Mouse (Mus musculus) MEL-GATA-1-ER (cell line): ENCODE measurements at regions not wholly inside any gene's neighbourhood (a gene's known extent, or its start where the extent isn't known, plus 50 kb on each side); places are given as distances from the start of the nearest gene placed in this dataset.
A peak's percentile ranks its signal among the peaks of the same experiment; 100 is the strongest.

ENCODE experiments used
- DNase-seq: peaks from one replicate; pipeline ENCODE4 v3.0.0-alpha.2; 2012; ENCODE audit warnings: low read depth; ENCODE audit errors: extremely low read depth

DNA sequence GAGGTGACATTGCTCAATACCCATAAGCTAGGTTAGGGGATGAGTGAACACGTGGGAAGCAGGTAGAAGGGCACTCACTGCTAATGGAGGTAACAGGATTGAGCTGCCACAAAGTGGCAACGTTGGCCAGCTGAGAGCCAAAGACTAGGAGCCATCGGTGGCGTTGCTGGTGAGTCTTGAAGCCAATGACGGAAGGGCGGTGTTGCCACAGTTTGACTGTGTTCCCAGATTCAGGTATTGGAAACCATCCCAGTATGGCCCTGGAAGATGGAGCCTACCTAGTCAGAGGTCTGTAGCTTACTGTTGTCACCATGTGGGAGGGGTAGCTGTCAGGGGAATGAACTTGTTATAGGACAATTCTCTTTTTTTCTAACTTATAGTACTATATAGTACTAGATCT lies 158.4 kb downstream of the Ly86 start:
- no peak for DNase-seq

DNA sequence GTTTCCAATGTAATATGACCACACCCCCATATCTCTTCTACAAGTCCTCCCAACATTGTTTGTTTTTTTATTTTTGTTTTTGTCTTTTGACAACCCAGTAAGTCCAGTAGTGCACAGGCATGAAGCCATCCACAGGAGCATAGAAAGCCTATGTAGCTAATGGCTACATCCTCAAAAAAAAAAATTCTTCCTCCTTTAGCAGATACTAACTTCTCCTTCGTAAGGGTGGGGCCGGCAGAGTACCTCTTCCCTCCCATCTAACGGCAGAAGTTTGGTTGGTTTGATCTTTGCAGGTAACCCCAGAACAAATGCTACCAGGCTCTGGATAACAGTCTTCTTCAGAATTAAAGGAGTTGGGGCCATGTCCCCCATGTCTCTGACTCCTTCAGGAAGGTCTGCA lies 158.9 kb downstream of the Ly86 start:
- no peak for DNase-seq

DNA sequence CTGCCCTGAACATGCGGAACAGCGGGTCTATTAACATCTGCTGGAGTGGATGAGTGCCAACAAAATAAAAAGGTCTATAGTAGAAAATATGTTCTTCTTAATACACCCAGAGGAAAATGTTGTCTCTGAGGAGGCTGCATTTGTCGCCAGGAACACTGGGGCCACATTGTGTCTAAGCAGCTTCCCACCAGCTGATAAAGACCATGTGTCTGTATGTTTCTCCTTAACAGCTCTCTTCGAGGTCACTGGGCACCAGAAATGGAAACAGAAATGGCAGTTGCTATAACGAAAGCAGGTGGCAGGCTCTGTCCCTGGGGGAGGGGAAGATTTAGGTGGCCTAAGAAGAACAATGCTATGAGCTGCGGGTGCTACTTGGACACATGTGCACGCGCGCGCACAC lies 159.4 kb downstream of the Ly86 start:
- no peak for DNase-seq

DNA sequence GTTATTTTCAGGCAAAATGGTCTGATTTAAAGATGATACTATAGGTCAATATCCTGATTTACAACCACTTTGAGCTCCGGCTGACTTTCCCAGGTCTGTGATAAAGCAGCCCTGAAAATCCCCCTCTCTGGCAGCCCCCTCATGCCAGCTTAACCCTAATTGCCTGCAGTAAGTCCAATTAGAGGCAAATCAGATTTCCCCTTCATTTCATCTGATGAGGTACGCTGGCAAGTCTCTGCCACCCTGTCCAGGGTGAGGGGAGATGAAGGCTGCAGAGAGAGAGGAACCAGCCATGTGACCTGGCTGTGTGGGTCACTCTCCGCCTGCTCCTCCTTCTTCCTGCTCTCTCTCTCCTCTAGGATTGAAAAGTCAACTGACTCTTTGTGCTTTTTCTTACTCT lies 160.6 kb downstream of the Ly86 start:
- DNase-seq, result no peak

DNA sequence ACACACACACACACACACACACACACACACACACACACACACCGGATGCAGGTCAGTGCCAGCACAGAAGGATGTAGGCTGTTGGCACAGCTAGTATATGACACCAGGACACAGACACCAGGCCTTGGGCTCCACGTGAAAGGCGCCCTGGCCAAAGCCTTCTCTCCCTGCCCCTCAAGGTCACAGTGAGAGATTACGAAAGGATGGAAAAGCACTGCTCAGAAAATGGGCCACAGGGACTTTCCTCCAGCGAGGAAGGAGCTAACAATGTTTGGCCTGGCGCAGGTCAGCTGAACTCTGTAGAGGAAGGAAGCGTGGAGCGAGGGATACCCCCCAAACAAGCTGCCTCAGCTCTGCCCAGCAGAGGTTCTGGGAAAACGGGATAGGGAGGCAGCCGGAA lies 161.0 kb downstream of the Ly86 start:
- no peak for DNase-seq

DNA sequence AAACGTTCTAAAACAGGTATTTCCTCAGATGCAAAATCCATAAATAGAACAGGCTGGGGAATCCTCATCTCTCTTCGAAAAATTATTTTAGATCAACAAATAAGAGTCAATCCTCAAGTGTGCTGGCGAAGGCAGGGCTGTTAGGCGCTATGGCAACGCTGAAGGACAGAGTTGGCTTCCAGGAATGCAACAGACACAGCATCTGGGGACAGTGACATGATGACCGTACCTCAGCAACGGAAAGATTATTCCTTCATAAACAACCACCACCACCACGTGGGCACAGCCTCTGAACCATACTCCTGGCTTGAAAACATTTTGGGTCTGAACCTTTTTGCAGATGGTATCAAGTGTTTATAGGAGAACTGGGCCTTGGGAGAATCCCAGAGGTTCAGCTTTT lies 161.7 kb downstream of the Ly86 start:
- no peak for DNase-seq

DNA sequence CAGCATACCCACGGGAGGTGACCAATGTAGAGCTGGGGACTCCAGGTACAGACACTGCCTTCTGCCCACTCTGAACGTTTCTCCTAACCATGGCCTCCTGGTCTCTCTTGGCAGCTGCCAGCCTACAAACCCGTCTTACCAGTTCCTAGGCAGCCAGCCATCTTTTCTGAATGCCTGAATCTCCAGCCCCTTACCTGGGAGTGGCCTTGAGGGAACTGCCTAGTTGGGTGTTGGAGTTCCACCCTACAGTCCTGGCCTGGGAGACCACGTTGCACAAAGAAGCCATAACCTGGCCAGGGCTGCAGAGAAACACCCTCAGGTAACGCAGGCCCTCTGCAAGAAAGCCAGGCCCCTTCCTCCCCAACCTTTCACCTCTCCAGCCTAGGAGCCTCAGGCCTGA lies 162.1 kb downstream of the Ly86 start:
- no peak for DNase-seq

DNA sequence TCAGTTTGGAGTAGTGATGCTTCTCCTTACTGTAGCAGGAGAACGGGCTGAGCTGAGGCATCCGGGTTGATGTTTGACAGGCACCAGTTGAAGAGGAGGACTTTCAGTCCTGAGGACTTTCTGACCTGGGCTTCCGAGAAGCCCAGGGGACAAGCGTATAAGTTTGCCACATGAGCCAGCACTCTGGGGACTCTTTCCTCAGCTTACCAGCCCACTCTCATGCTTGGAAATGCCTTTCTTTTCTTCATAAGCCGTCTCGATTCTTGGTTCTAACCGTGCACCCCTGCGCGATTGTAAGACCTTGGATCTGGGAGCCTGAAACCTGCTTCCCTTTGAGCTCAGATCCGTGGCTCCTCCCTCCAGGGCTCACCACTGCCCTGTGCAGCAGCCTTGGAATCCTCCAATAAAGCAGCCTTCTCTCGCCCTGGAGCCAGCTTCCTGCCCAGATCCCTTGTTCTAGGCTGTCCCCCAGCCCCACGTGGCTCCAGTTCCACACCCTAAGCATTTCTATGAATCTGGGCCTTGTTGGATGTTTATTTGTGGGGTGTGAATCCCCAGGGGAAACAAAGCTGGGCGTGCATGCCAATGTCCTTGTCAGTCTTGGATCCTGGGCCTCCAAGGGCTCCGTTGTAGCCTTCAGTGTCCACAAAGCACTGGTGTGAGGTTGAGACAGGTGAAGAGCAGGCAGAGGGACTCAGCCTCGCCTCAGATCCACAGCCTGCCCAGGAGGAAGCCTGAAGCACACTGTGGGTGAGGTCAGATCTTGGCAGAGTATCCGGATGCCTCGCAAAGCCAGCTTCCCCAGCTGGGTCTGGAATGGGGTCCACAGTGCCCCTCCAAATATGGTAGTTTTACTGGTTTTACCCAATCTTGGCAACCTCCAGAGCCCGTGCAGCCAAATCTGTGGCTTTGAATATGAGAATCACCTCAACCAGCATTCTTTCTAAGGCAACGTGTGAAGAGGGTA lies 163.7 kb downstream of the Ly86 start:
- DNase-seq, result peak; percentile 9

DNA sequence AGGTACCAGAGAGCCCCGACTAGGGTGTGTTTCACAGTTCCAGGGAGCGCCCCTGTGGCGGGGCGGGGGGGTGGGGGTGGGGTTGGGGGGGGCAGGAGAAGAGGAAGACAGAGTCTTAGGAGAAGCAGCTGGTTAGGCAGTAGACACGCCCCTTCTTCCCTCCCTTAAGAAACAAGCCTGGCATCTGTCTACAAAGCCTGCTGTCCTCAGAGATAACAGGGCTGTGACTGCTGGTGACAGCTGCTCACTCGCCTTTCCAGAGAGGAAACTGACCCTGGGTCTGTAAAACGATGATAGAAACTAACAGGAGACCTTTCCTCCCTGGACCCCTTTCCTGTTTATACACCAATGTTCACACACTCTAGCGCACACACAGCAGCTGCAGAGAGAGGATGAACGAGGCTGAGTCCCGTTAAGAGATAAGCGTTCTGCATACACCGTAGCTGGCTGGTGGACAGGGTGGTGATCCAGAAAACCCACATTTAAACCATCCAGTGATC lies 164.4 kb downstream of the Ly86 start:
- peak; percentile 96 for DNase-seq

DNA sequence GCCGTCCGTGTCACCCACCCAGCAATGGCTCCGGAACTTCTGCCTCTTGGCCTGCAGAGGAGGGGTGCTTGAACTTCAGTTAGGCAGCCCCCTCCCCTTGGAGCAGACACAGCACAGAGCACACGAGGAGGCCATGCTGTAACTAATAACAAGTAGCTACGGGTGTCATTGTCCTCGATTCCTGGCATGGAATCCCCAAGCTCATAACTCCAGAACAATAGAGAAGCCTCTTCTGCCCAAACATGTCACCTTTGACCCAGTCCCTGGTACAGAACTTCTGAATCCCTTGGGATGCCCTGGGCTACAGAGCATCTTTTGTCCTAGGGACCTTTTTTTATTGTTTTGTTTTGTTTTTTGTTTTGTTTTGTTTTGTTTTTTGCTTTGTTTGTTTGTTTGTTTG lies 165.5 kb downstream of the Ly86 start:
- DNase-seq, result no peak

DNA sequence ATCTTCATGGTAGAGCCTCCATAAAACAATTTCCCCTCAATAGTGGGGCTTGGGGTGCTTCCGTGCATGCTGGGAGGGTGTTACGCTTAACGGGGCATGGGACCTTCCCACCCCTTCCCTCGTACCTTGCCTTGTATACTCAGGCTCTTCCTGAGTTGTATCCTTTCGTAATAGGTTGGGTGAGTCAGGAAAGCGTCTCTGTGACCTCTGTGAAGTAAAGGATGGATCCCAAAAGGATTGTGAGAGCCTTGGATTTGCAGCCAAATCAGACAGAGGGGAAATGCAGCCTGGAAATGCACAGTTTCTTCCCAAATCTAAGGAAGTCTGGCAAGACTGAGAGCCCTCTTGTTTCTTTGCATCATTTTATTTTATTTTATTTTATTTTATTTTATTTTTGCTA lies 166.0 kb downstream of the Ly86 start:
- no peak for DNase-seq

DNA sequence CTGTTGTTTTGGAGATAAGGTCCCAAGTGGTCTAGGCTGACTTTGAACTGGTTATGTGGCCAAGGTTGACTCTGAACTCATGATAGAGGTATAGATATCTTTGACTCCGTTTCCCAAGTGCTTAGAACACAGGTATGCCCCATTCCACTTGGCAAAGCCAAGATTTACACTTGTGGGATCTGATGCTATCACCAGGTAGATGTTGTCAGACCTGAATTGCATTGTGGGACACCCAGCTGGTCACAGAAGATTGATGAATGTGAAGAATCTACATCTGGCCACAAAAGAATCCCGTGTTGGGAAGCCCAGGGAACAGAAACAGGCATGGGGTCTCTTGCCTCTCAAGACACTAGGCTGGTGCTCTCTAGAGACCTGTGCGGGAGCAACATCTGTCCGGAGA lies 166.4 kb downstream of the Ly86 start:
- DNase-seq, result no peak

DNA sequence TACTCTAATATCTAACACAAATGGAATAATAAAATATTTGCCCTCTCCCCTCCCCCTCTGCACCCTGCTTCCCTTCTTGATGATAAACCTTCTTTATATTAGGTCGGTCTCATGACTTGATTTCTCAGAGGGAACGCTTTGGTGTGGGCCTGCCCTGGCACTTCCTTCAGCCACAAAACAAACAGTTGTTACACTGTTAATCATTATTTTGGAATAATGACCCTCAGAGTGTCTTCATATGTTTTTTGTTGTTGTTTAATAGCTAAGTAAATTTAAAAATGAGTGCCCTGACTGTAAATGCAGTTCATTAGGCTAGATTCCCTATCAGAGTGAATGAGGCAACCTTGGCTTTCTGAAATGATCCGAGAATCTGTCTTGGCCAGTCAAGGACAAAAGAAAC lies 167.8 kb downstream of the Ly86 start:
- DNase-seq, result no peak

DNA sequence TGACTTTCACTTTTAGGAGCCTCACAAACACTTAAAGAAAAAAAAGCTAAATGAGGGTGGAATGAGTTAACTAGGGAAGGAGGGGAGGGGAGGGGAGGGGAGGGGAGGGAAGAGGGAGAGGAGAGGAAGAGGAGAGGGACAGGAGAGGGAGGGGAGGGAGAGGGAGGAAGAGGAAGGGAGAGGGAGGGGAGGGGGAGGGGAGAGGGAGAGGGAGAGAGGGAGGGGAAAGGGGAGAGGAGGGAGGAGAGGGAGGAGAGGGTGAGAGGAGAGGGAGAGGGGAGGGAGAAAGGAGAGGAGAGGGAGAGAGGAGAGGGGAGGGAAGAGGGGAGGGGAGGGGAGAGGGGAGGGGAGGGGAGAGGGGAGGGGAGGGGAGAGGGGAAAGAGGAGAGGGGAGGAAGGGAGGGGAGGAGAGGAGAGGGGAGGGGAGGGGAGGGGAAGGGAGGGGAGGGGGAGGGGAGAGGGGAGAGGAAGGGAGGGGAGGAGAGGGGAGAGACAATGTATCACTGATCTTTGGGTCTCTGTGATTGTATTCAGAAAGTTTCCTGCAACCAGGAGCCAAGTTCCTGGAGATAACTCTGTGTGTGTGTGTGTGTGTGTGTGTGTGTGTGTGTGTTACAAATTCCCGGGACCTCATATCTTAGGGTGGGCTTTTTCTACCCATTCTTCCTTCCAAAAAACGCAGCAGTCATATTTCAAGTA lies 168.3 kb downstream of the Ly86 start:
- no peak for DNase-seq

DNA sequence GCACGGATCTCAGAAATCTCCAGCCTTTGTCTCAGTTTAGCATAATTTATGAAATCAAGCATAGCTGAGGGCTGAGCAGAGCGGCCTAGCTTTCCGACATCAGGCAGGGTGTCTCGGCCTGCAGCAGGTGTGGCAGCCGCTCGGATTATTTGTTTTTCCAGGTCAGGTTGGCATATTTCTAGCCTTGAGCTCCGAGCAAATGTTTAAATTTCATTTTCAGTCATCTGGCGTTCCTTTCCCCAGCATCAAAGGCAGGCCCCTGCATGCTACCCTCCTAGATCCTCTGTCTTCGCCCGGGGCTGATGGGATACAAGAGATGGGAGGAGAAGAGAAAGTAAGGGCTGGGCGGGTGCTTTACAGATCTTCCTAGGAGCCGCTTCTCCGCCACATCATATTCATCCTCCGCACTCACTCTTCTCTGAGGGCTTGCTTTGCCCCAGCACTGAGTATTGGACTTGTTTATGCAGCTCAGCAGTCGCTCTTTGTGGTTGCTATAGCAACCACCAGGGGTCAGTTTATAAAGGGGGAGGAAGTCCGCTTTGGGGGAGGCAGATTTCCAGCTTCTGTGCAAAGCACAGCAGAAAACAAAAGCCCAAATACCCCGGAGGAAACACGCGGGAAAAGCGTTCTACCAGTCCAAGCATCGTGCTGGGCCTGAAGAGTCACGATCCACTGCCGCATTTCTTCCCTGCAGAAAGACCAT lies 169.0 kb downstream of the Ly86 start:
- no peak for DNase-seq

DNA sequence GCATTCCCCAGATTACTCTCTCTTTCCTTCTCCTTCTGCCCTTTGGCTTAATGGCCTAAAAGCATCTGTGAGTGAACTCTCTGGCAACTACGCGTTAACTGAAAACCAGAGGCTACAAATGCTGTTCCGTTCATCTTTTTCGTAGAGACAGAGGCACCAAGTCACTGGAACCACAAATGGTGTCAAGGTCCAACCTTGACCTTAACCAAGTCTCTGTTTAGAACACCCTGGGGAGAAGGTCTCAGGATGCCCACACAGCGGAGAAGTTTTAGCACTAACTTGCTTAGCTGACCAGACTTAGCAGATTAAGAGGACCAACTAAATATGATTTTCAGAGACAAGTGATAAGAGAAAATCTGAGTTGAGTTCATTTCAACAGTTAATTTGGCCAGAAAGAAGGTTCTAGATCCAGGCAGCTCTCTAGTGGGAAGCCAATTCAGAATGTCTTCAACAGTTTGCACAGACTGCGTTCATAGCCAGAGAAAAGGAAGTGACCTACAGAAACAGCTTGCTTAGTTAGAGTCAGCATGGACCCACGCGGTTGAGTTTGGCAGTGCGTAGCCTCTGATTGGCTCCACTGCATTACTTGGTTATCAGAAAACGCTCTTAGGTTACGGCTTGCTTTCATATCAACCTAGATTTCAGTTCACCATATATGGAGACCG lies 169.8 kb downstream of the Ly86 start:
- no peak for DNase-seq

DNA sequence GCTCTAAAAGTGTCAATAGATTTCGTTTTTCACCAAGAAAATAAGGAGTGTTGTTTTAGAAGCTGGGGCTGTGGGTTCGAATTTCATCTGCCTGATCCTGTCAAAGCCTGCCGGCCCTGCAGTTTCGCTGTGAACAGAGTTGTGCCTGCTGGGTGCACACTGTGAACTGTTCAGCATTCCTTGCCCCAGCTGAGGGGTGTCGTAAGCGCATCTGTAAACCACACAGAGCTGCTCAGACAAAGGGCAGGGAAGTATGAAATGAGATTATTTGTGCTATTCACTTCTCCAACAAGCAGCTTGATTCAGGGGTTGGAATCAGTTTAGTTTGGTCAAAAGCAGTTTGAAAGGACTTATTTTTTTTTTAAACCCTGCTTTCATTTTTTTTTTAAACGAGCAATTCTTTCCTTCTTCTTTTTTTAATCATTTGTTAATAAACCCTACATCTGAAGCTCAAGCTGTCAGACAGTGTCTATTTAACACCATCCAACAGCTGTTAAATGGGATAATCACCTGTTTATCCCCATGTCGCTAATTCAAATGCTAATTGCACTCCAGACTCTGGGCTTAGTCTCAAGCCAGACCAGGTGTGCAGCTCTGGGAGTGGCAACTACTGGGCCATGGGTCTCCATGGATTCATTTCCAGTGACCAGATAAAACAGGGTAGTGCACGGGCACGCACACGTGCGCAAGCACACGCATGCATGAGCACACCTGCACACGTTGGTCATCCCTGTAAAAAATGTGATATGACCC lies 172.2 kb downstream of the Ly86 start:
- no peak for DNase-seq

DNA sequence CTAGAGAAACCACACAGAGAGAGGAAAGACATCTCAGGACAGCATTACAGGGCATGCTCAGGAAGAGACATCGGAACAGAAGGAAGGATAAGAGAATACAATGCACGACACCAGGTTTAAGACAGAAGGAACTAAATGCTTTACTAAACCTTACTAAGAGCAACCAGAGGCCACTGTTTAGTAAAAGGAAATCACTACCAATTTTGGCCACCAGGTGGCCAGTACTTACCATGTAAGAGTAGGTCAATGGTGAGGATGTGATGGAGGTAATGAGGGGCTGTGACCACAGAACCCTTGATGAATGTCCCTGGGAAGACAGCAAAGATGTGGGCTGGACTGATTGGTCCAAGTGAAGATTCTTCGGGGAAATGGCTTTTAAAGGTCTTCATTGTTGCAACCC lies 174.9 kb downstream of the Ly86 start:
- DNase-seq, result peak; percentile 70

DNA sequence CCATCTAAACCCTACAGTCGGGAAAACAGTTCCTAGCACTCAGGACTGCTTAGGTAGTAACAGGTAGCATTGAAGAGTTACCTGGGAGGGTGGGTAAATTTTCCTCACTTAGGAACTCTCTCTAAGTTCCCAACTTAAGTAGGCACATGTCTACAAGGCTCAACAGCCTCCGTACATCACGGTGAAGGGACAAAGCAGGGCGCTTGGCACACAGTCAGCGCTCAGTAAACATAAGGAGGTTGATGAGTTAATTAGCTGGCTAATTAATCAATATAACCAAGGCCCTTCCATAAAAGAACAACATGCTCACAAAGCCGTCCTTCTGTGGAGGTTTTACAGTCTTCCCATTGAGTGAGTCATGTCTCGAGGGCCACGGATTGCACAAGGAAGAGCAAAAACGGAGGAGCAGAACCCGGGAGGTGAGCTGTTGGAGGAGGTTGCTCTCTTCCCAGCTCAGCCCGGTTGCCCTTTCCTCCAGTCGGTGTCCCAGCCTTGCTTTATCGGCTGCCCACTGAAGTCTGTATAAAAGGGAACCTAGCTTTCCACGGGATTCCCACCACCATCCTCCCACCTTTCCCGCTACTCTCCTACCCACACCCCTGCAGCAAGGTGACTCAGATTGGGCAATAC lies 180.2 kb downstream of the Ly86 start:
- no peak for DNase-seq

DNA sequence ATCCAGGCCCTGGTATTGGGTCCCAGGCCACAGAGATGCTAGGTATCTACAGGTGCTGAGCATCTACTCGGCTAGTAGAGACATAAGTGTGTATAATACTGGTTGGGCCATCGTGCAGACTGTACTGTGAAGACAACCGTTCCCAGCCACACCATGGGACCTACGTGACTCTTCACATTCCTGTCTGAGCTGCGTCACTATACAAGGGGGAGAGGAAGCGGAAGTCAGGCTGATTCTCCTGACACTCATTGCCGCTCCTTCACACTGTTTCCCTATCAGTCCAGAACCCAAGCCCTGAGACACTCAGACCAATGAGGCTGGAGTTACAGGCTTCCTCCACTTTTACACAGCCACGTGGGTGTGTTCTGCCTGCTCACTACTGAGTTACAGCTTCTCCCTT lies 181.1 kb downstream of the Ly86 start:
- DNase-seq, result no peak
